Mouse (Mus musculus) limb, embryonic 14.5 days (tissue): ENCODE measurements around the gene Cabp4. TPM values are rescaled to one million over a fixed set of nuclear protein-coding genes. Genes with fewer than 3 reads are reported as not detected.

Experiments used
- ATAC-seq: fragments of 200-750 bp; cut with Nextera tagmentation; 2 replicates; pipeline ENCODE4 v1.8.0; 2017; ENCODE audit warnings: low read depth, moderate number of reproducible peaks, moderate TSS enrichment; ENCODE audit not compliant: low FRiP score
- DNase-seq: peaks from one replicate; pipeline ENCODE4 v3.0.0-alpha.2; 2015; ENCODE audit warnings: low spot score
- H3K27ac ChIP-seq: fragments of 300-500 bp; sonication (generic); replicated peaks from 2 replicates; pipeline ENCODE4 v1.5.1; 2014; ENCODE audit warnings: low read depth, mild to moderate bottlenecking, low read length, moderate library complexity, mixed read lengths
- H3K27me3 ChIP-seq: fragments of 300-500 bp; sonication (generic); 2 replicates; pipeline ENCODE4 v1.6.1; 2014; ENCODE audit warnings: low read length, mixed read lengths; ENCODE audit not compliant: control insufficient read depth, insufficient read depth
- H3K36me3 ChIP-seq: fragments of 300-500 bp; sonication (generic); 2 replicates; pipeline ENCODE4 v1.6.1; 2014; ENCODE audit warnings: mild to moderate bottlenecking, low read length, moderate library complexity, mixed read lengths; ENCODE audit not compliant: control insufficient read depth, insufficient read depth
- H3K4me1 ChIP-seq: fragments of 300-500 bp; sonication (generic); 2 replicates; pipeline ENCODE4 v1.6.1; 2014; ENCODE audit warnings: antibody characterized with exemption, low read length, mixed read lengths; ENCODE audit not compliant: control insufficient read depth, insufficient read depth
- H3K4me2 ChIP-seq: fragments of 300-500 bp; sonication (generic); replicated peaks from 2 replicates; pipeline ENCODE4 v1.6.1; 2014; ENCODE audit warnings: low read depth, mild to moderate bottlenecking, low read length, moderate library complexity; ENCODE audit not compliant: severe bottlenecking
- H3K4me3 ChIP-seq: fragments of 300-500 bp; sonication (generic); replicated peaks from 2 replicates; pipeline ENCODE4 v1.5.1; 2014; ENCODE audit warnings: low read length
- H3K9ac ChIP-seq: fragments of 300-500 bp; sonication (generic); 2 replicates; pipeline ENCODE4 v1.6.1; 2014; ENCODE audit warnings: mild to moderate bottlenecking, low read depth, low read length, moderate library complexity; ENCODE audit not compliant: severe bottlenecking
- H3K9me3 ChIP-seq: fragments of 300-500 bp; sonication (generic); 2 replicates; pipeline ENCODE4 v1.6.1; 2016; ENCODE audit warnings: low read length; ENCODE audit not compliant: control insufficient read depth
- POLR2A ChIP-seq: fragments of 200-500 bp; IDR thresholded peaks from 2 replicates; pipeline ENCODE4 v1.8.0; 2012; ENCODE audit warnings: inconsistent platforms, mild to moderate bottlenecking, moderate library complexity, borderline replicate concordance; ENCODE audit not compliant: insufficient read depth, insufficient read length; ENCODE audit errors: extremely low read depth
- WGBS: fragments of 180-500 bp; shearing (Covaris S2); extraction: QIAGEN DNeasy Blood & Tissue Kit; methylation state at CpG from one replicate; pipeline ENCODE4 v1.1.7; 2014; 5-methylcytosine and 5-hydroxymethylcytosine counted together
- polyA plus RNA-seq, 2 experiments: library from polyadenylated mRNA; depleted of rRNA in 1 of 2; stranded (reverse) in 1 of 2; unstranded in 1 of 2; fragments of >200 nt; fragmentation: Nextera tagmentation in 1 of 2; extraction: Ambion mirVana in 1 of 2; gene quantifications; 2 replicates each; pipeline versions ENCODE4 v1.2.1 to v1.2.3; 2012 to 2014

Gene Cabp4
- polyA plus RNA-seq, 2 experiments: 0.05 to 0.10 TPM

DNA sequence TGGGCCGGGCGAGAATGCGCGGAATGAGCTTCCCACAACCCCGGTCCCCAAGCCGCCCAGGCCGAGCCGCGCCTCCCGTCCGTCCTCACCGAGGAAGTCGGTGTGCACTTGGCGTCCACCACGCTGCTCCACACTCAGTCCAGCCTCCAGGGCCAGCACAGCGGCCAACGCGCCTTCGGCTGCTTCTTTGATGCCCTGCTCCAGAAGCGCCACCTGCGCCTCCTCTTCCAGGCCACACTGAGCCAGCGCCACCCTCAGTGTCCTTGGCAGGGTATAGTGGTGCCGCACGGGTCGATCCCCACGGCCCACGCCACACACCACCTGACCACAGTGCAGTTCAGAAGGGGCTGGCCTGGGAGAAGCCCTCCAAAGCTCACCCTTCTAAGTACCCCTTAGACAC is 26.0 kb upstream of the Cabp4 start:
- Histone ChIP-seq H3K4me2 (peak overlapping the region; percentile 94), H3K9ac (peak overlapping the region; percentile 86), H3K27ac (peak overlapping the region; percentile 85), H3K27me3 (no peaks in the 10 kb centered on the region), H3K36me3 (no peaks in the 10 kb centered on the region), H3K9me3 (no peaks in the 10 kb centered on the region), H3K4me1 (peaks cover 13% of the 10 kb centered on the region), H3K4me3 (peak overlapping the region; percentile 50)
- DNase-seq: no peak
- TF ChIP-seq POLR2A: no peak
- 12% methylated on average over 24 of the region's 27 CpGs for WGBS
- ATAC-seq: peak; percentile 42

DNA sequence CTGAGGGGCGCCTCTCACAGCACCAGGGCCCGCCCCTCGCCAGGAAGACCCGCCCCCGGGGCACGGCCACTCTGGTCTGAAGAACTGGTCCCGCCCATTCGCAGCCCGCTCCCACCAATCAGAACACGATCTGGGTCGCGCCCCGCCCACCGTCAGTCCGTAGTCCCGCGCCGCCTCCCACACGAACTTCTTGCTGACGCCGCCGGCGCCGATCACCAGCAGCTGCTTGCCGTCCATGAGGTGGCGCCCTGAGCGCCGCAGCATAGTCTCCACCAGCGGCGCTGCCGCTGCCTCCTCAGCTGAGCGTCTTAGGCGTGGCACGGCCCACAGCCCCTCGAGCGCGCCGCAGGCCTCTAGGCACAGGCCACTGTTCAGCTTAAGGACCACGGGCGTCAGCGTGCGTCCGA is 25.5 kb upstream of the Cabp4 start:
- TF ChIP-seq POLR2A: peak; percentile 94
- Histone ChIP-seq H3K4me3 (peak overlapping the region; percentile 50), H3K27ac (peak overlapping the region; percentile 85), H3K36me3 (no peaks in the 10 kb centered on the region), H3K27me3 (no peaks in the 10 kb centered on the region), H3K4me2 (peak overlapping the region; percentile 94), H3K9me3 (no peaks in the 10 kb centered on the region), H3K4me1 (peaks cover 13% of the 10 kb centered on the region), H3K9ac (peak overlapping the region; percentile 86)
- 3% methylated on average over 43 of the region's 43 CpGs for WGBS
- peak; percentile 95 for ATAC-seq
- DNase-seq: peak; percentile 100

GRCm38 (mm10) chr19:4166678-4167476 is 23.0 kb upstream of the Cabp4 start:
- 71% methylated on average over 9 of the region's 9 CpGs for WGBS
- H3K4me3 ChIP-seq: no peak overlapping the region
- H3K4me2 ChIP-seq: no peak overlapping the region
- no peak overlapping the region for H3K27ac ChIP-seq
- H3K9me3 ChIP-seq: no peaks in the 10 kb centered on the region
- peaks cover 25% of the 10 kb centered on the region for H3K4me1 ChIP-seq
- no peak for ATAC-seq
- H3K9ac ChIP-seq: no peak overlapping the region
- DNase-seq: no peak
- no peak for TF ChIP-seq POLR2A
- H3K27me3 ChIP-seq: no peaks in the 10 kb centered on the region
- H3K36me3 ChIP-seq: no peaks in the 10 kb centered on the region

GRCm38 (mm10) chr19:4164721-4165120 is 20.9 kb upstream of the Cabp4 start:
- H3K27ac ChIP-seq: no peak overlapping the region
- 72% methylated on average over 2 of the region's 2 CpGs for WGBS
- peaks cover 15% of the 10 kb centered on the region for H3K36me3 ChIP-seq
- H3K9ac ChIP-seq: no peak overlapping the region
- H3K4me3 ChIP-seq: no peak overlapping the region
- no peak overlapping the region for H3K4me2 ChIP-seq
- TF ChIP-seq POLR2A: no peak
- peaks cover 14% of the 10 kb centered on the region for H3K4me1 ChIP-seq
- H3K27me3 ChIP-seq: no peaks in the 10 kb centered on the region
- DNase-seq (no peak), ATAC-seq (no peak)
- no peaks in the 10 kb centered on the region for H3K9me3 ChIP-seq

DNA sequence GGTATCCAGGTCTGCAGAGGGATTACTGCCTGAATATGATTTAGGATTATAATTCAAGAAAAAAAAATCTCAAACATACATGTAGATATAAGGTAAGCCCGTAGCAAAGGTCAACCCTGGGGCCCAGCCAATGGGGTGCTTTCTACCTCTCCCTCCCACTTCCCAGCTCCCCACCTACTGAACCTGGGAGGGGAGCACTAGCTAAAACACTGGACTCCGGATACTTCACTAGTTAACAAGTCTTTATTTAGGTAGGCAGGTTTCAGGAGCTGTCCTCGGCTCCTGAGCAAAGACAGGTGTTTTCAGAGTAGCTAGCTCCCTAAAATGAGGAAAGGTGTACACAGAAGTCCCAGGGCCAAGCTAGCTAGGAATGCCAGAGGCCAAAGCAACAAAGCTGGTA is 20.3 kb upstream of the Cabp4 start:
- 85% methylated on average over 3 of the region's 3 CpGs for WGBS
- peaks cover 12% of the 10 kb centered on the region for H3K4me1 ChIP-seq
- DNase-seq: no peak
- H3K36me3 ChIP-seq: peaks cover 21% of the 10 kb centered on the region
- no peaks in the 10 kb centered on the region for H3K9me3 ChIP-seq
- no peak overlapping the region for H3K4me3 ChIP-seq
- no peaks in the 10 kb centered on the region for H3K27me3 ChIP-seq
- TF ChIP-seq POLR2A: no peak
- H3K27ac ChIP-seq: no peak overlapping the region
- no peak for ATAC-seq
- peak overlapping the region; percentile 89; the same call in 1 of the 2 replicates for H3K4me2 ChIP-seq
- H3K9ac ChIP-seq: no peak overlapping the region
